Mouse (Mus musculus) limb, embryonic 15.5 days (tissue): ENCODE measurements around the gene Olfr1445. TPM values are rescaled to one million over a fixed set of nuclear protein-coding genes. Genes with fewer than 3 reads are reported as not detected.

Experiments
- ATAC-seq: fragments of 200-750 bp; cut with Nextera tagmentation; 2 replicates; pipeline ENCODE4 v1.8.0; 2017; ENCODE audit warnings: low read depth, moderate TSS enrichment; ENCODE audit not compliant: insufficient number of reproducible peaks, low FRiP score, low TSS enrichment
- H3K27ac ChIP-seq: fragments of 300-500 bp; sonication (generic); 2 replicates; pipeline ENCODE4 v1.5.1; 2015; ENCODE audit warnings: moderate library complexity, mild to moderate bottlenecking, inconsistent platforms
- H3K27me3 ChIP-seq: fragments of 300-500 bp; sonication (generic); 2 replicates; pipeline ENCODE4 v1.6.1; 2015; ENCODE audit warnings: inconsistent platforms
- H3K36me3 ChIP-seq: fragments of 300-500 bp; sonication (generic); 2 replicates; pipeline ENCODE4 v1.6.1; 2015; ENCODE audit warnings: inconsistent platforms
- H3K4me1 ChIP-seq: fragments of 300-500 bp; sonication (generic); 2 replicates; pipeline ENCODE4 v1.6.1; 2015; ENCODE audit warnings: inconsistent platforms
- H3K4me2 ChIP-seq: fragments of 300-500 bp; sonication (generic); 2 replicates; pipeline ENCODE4 v1.6.1; 2015; ENCODE audit warnings: mild to moderate bottlenecking, inconsistent platforms
- H3K4me3 ChIP-seq: fragments of 300-500 bp; sonication (generic); 2 replicates; pipeline ENCODE4 v1.5.1; 2015; ENCODE audit warnings: mild to moderate bottlenecking, inconsistent platforms
- H3K9ac ChIP-seq: fragments of 300-500 bp; sonication (generic); 2 replicates; pipeline ENCODE4 v1.6.1; 2015; ENCODE audit warnings: inconsistent platforms
- H3K9me3 ChIP-seq: fragments of 300-500 bp; sonication (generic); 2 replicates; pipeline ENCODE4 v1.6.1; 2016; ENCODE audit warnings: inconsistent platforms
- WGBS: fragments of 180-500 bp; shearing (Covaris S2); methylation state at CpG from one replicate; pipeline ENCODE4 v1.1.7; 2015; 5-methylcytosine and 5-hydroxymethylcytosine counted together
- polyA plus RNA-seq: library from polyadenylated mRNA; unstranded; fragments of >200 nt; fragmentation: Nextera tagmentation; extraction: Ambion mirVana; gene quantifications from 2 replicates; pipeline ENCODE4 v1.2.1, GENCODE M21; 2015

The Olfr1445 gene
- polyA plus RNA-seq, result not detected in 2 replicates

- Histone ChIP-seq H3K9me3 (no peaks in the 10 kb centered on the region), H3K27ac (no peak within 1 kb of the TSS), H3K9ac (no peak within 1 kb of the TSS), H3K4me1 (no peaks in the 10 kb centered on the region), H3K4me3 (no peak within 1 kb of the TSS), H3K4me2 (no peak within 1 kb of the TSS), H3K27me3 (no peaks in the 10 kb centered on the region), H3K36me3 (no peaks in the 10 kb centered on the region)
- ATAC-seq, result no peak
- WGBS, result 84% methylated on average over 2 of the region's 2 CpGs
These were observed at the start of gene Olfr1445 for GRCm38 (mm10) chr19:12883555-12883954. Olfr1445 (plus strand) TSS chr19:12883855.

- no peak overlapping the region for H3K4me2 ChIP-seq
- H3K4me3 ChIP-seq, result no peak overlapping the region
- H3K27me3 ChIP-seq, result no peaks in the 10 kb centered on the region
- no peaks in the 10 kb centered on the region for H3K9me3 ChIP-seq
- no peaks in the 10 kb centered on the region for H3K36me3 ChIP-seq
- WGBS, result 78% methylated on average over 1 of the region's 1 CpGs
- no peaks in the 10 kb centered on the region for H3K4me1 ChIP-seq
- no peak overlapping the region for H3K9ac ChIP-seq
- no peak for ATAC-seq
- no peak overlapping the region for H3K27ac ChIP-seq
These were observed 45.1 kb upstream of the Olfr1445 start for GRCm38 (mm10) chr19:12838507-12838906.

- no peak within 1 kb of the TSS for H3K27ac ChIP-seq
- H3K36me3 ChIP-seq, result no peaks in the 10 kb centered on the region
- no peak within 1 kb of the TSS for H3K4me2 ChIP-seq
- H3K4me3 ChIP-seq, result no peak within 1 kb of the TSS
- H3K27me3 ChIP-seq, result no peaks in the 10 kb centered on the region
- no peak for ATAC-seq
- H3K9ac ChIP-seq, result no peak within 1 kb of the TSS
- no peaks in the 10 kb centered on the region for H3K9me3 ChIP-seq
- H3K4me1 ChIP-seq, result no peaks in the 10 kb centered on the region
These were observed 37.3 kb upstream of the Olfr1445 start, which contains the start of gene Gm5244 for GRCm38 (mm10) chr19:12846382-12846781. Gm5244 (plus strand) TSS chr19:12846682.

GRCm38 (mm10) chr19:12856983-12857382 lies 26.7 kb upstream of the Olfr1445 start, which contains the start of gene Olfr1444:
Olfr1444 (plus strand) TSS chr19:12857283.
- WGBS, result 52% methylated on average over 1 of the region's 1 CpGs
- no peaks in the 10 kb centered on the region for H3K27me3 ChIP-seq
- H3K9ac ChIP-seq, result no peak within 1 kb of the TSS
- H3K4me3 ChIP-seq, result no peak within 1 kb of the TSS
- no peaks in the 10 kb centered on the region for H3K36me3 ChIP-seq
- H3K4me1 ChIP-seq, result no peaks in the 10 kb centered on the region
- no peak within 1 kb of the TSS for H3K4me2 ChIP-seq
- H3K27ac ChIP-seq, result no peak within 1 kb of the TSS
- ATAC-seq, result no peak
- H3K9me3 ChIP-seq, result no peaks in the 10 kb centered on the region

- Histone ChIP-seq H3K4me2 (no peak within 1 kb of the TSS), H3K27me3 (no peaks in the 10 kb centered on the region), H3K9me3 (no peaks in the 10 kb centered on the region), H3K4me3 (no peak within 1 kb of the TSS), H3K36me3 (no peaks in the 10 kb centered on the region), H3K9ac (no peak within 1 kb of the TSS), H3K4me1 (no peaks in the 10 kb centered on the region), H3K27ac (no peak within 1 kb of the TSS)
- 69% methylated on average over 1 of the region's 1 CpGs for WGBS
- ATAC-seq, result no peak
These were observed 9.8 kb downstream of the Olfr1445 start, which contains the start of gene Olfr1446 for GRCm38 (mm10) chr19:12893424-12893823. Olfr1446 (minus strand) TSS chr19:12893524.

- Histone ChIP-seq H3K27ac (no peak within 1 kb of the TSS), H3K4me3 (no peak within 1 kb of the TSS), H3K4me2 (no peak within 1 kb of the TSS), H3K36me3 (no peaks in the 10 kb centered on the region), H3K9me3 (no peaks in the 10 kb centered on the region), H3K9ac (no peak within 1 kb of the TSS), H3K4me1 (no peaks in the 10 kb centered on the region), H3K27me3 (no peaks in the 10 kb centered on the region)
- WGBS, result 94% methylated on average over 1 of the region's 1 CpGs
- ATAC-seq, result no peak
These were observed 20.0 kb downstream of the Olfr1445 start, which contains the start of gene Olfr1447 for GRCm38 (mm10) chr19:12903643-12904042. Olfr1447 (minus strand) TSS chr19:12903743.

- no peak within 1 kb of the TSS for H3K4me2 ChIP-seq
- no peak within 1 kb of the TSS for H3K9ac ChIP-seq
- H3K4me1 ChIP-seq, result no peaks in the 10 kb centered on the region
- no peak within 1 kb of the TSS for H3K27ac ChIP-seq
- H3K4me3 ChIP-seq, result no peak within 1 kb of the TSS
- no peak for ATAC-seq
- no peaks in the 10 kb centered on the region for H3K36me3 ChIP-seq
- H3K27me3 ChIP-seq, result no peaks in the 10 kb centered on the region
- no peaks in the 10 kb centered on the region for H3K9me3 ChIP-seq
- 73% methylated on average over 1 of the region's 1 CpGs for WGBS
These were observed 40.7 kb downstream of the Olfr1445 start, which contains the start of gene Olfr1448 for GRCm38 (mm10) chr19:12924319-12924718. Olfr1448 (minus strand) TSS chr19:12924419.

GRCm38 (mm10) chr19:12930540-12930939 lies 46.9 kb downstream of the Olfr1445 start, which contains the start of gene Olfr1449:
Olfr1449 (plus strand) TSS chr19:12930840.
- Histone ChIP-seq H3K4me2 (no peak within 1 kb of the TSS), H3K4me1 (no peaks in the 10 kb centered on the region), H3K36me3 (no peaks in the 10 kb centered on the region), H3K4me3 (no peak within 1 kb of the TSS), H3K27ac (no peak within 1 kb of the TSS), H3K27me3 (no peaks in the 10 kb centered on the region), H3K9me3 (no peaks in the 10 kb centered on the region), H3K9ac (no peak within 1 kb of the TSS)
- no peak for ATAC-seq

Other genes with a start within 250 kb of the Olfr1445 start
- not detected in 2 replicates for gene Olfr1442, start 213.4 kb upstream of the Olfr1445 start, polyA plus RNA-seq
- gene Olfr1443, start 205.7 kb upstream of the Olfr1445 start, polyA plus RNA-seq, result not detected in 2 replicates
- gene Keg1, start 188.1 kb upstream of the Olfr1445 start, polyA plus RNA-seq, result not detected in 2 replicates
- gene Cntf, start 118.2 kb upstream of the Olfr1445 start, polyA plus RNA-seq, result 0.48 and 0.87 TPM in 2 replicates
- 11.2 and 13.8 TPM in 2 replicates for gene Zfp91, start 87.7 kb upstream of the Olfr1445 start, polyA plus RNA-seq
- 6.0 and 6.3 TPM in 2 replicates for gene Lpxn, start 87.7 kb upstream of the Olfr1445 start, polyA plus RNA-seq
- not detected in 2 replicates for gene Gm5244, start 37.2 kb upstream of the Olfr1445 start, polyA plus RNA-seq
- gene Olfr1444, start 26.6 kb upstream of the Olfr1445 start, polyA plus RNA-seq, result not detected in 2 replicates
- gene Olfr1446, start 9.7 kb downstream of the Olfr1445 start, polyA plus RNA-seq, result not detected in 2 replicates
- gene Olfr1447, start 19.9 kb downstream of the Olfr1445 start, polyA plus RNA-seq, result not detected in 2 replicates
- gene Olfr1448, start 40.6 kb downstream of the Olfr1445 start, polyA plus RNA-seq, result not detected in 2 replicates
- gene Olfr1449, start 47.0 kb downstream of the Olfr1445 start, polyA plus RNA-seq, result not detected in 2 replicates
- gene Olfr1450, start 66.4 kb downstream of the Olfr1445 start, polyA plus RNA-seq, result not detected in 2 replicates
- not detected in 2 replicates for gene Olfr1451, start 111.2 kb downstream of the Olfr1445 start, polyA plus RNA-seq
- gene Olfr1453, start 144.5 kb downstream of the Olfr1445 start, polyA plus RNA-seq, result not detected in 2 replicates
- gene Olfr1454, start 176.8 kb downstream of the Olfr1445 start, polyA plus RNA-seq, result not detected in 2 replicates
- not detected in 2 replicates for gene Olfr1457, start 214.0 kb downstream of the Olfr1445 start, polyA plus RNA-seq
- gene Olfr1458, start 222.9 kb downstream of the Olfr1445 start, polyA plus RNA-seq, result not detected in 2 replicates